9 mouse cellular contexts compared by ENCODE assay signal in genomic region chr7:66107930-66108329, GRCm38 (mm10). TPM values are rescaled to one million over a fixed set of nuclear protein-coding genes. Genes with fewer than 3 reads are reported as not detected.
DNase-seq lines count a peak whose midpoint lies in the region; ATAC-seq lines count a peak whose summit lies in the region.
"Had no signal": no experiment of that assay in that cellular context is flagged by ENCODE, and none has a peak within 500 bp of the region (broad histone marks: within the 10 kb centered on the region; RNA-seq: fewer than 3 reads in every experiment).

No protein-coding gene starts in this region.

- DNase-seq in hindbrain, embryonic 14.5 days (ENCODE audit: low spot score) = no peak
- peak; percentile 35 for DNase-seq in CD4-positive helper T cell, adult 2 months (ENCODE audit: low read depth, low spot score)
- DNase-seq in ZHBTc4 (ENCODE audit: low read depth, low spot score) = peak; percentile 48
- DNase-seq in kidney, postnatal 36 days = peak; percentile 40 to 45
- DNase-seq in urinary bladder, postnatal 4 days (ENCODE audit: low spot score in 2 of 2) = no peak
- no peak for DNase-seq in spleen, postnatal 36 days (ENCODE audit: low spot score in 2 of 2)

- no peaks in the 10 kb centered on the region for H3K27me3 ChIP-seq in hindbrain, embryonic 14.5 days (ENCODE audit: control insufficient read depth, insufficient read depth, low read length)
- peaks cover 10% of the 10 kb centered on the region for H3K27me3 ChIP-seq in hindbrain, embryonic 12.5 days
- H3K27me3 ChIP-seq: limb, embryonic 13.5 days had no signal

- no peak for ATAC-seq in hindbrain, embryonic 14.5 days (ENCODE audit: low FRiP score)
- no peak for ATAC-seq in hindbrain, embryonic 12.5 days (ENCODE audit: low FRiP score)
- ATAC-seq in megakaryocyte-erythroid progenitor cell, adult 5-6 weeks (replicated peaks; ENCODE audit: low FRiP score, low TSS enrichment, poor library complexity, severe bottlenecking) = no peak

- H3K4me3 ChIP-seq in hindbrain, embryonic 14.5 days (replicated peaks; ENCODE audit: low read length) = no peak overlapping the region
- no peak overlapping the region for H3K4me3 ChIP-seq in hindbrain, embryonic 12.5 days

- H3K27ac ChIP-seq in hindbrain, embryonic 14.5 days = no peak overlapping the region
- H3K27ac ChIP-seq in hindbrain, embryonic 12.5 days = no peak overlapping the region

- no peak overlapping the region for H3K9ac ChIP-seq in hindbrain, embryonic 14.5 days
- H3K9ac ChIP-seq in hindbrain, embryonic 12.5 days = no peak overlapping the region

- 0 out of 2 replicates have a peak overlapping the region, but pooled peaks have one; percentile 99 for H3K4me2 ChIP-seq in hindbrain, embryonic 14.5 days (replicated peaks)
- H3K4me2 ChIP-seq in hindbrain, embryonic 12.5 days (replicated peaks) = no peak overlapping the region

- H3K4me1 ChIP-seq in hindbrain, embryonic 14.5 days (replicated peaks; ENCODE audit: control insufficient read depth, insufficient read depth, low read length) = peaks cover 10% of the 10 kb centered on the region
- H3K4me1 ChIP-seq in hindbrain, embryonic 12.5 days = peaks cover 17% of the 10 kb centered on the region

- no peaks in the 10 kb centered on the region for H3K36me3 ChIP-seq in hindbrain, embryonic 14.5 days (replicated peaks; ENCODE audit: control insufficient read depth, insufficient read depth)
- H3K36me3 ChIP-seq in hindbrain, embryonic 12.5 days = no peaks in the 10 kb centered on the region
- H3K36me3 ChIP-seq: limb, embryonic 13.5 days had no signal

- H3K9me3 ChIP-seq in hindbrain, embryonic 14.5 days (ENCODE audit: control insufficient read depth, low read length) = no peaks in the 10 kb centered on the region
- no peaks in the 10 kb centered on the region for H3K9me3 ChIP-seq in hindbrain, embryonic 12.5 days (replicated peaks)
- H3K9me3 ChIP-seq: limb, embryonic 13.5 days had no signal

- 9% methylated on average over 7 of the region's 7 CpGs for WGBS in hindbrain, embryonic 14.5 days
- WGBS in hindbrain, embryonic 12.5 days = 17% methylated on average over 7 of the region's 7 CpGs

RNA-seq across cellular contexts. Expression of gene Chsy1, which starts 1.4 kb away (rescaled TPM):
- 15.7 and 17.2 TPM in 2 replicates for polyA plus RNA-seq in hindbrain, embryonic 14.5 days (2014; fragmentation: Nextera tagmentation; extraction: Ambion mirVana)
- polyA plus RNA-seq in hindbrain, embryonic 12.5 days (2016; fragmentation: Nextera tagmentation; extraction: Ambion mirVana) = 15.6 and 16.1 TPM in 2 replicates
- total RNA-seq in megakaryocyte-erythroid progenitor cell, adult 5-6 weeks (2014; fragmentation: Nextera tagmentation) = 11.4 and 14.8 TPM in 2 replicates
- 14.4 and 26.4 TPM in 2 replicates for total RNA-seq in megakaryocyte-erythroid progenitor cell, adult 5-6 weeks (2017)

RNA-seq across cellular contexts. Expression of gene Selenos, which starts 28.5 kb away (rescaled TPM):
- 80.3 and 88.0 TPM in 2 replicates for polyA plus RNA-seq in hindbrain, embryonic 14.5 days (2014; fragmentation: Nextera tagmentation; extraction: Ambion mirVana)
- polyA plus RNA-seq in hindbrain, embryonic 12.5 days (2016; fragmentation: Nextera tagmentation; extraction: Ambion mirVana) = 82.2 and 83.7 TPM in 2 replicates
- 38.0 and 42.2 TPM in 2 replicates for total RNA-seq in megakaryocyte-erythroid progenitor cell, adult 5-6 weeks (2014; fragmentation: Nextera tagmentation)
- total RNA-seq in megakaryocyte-erythroid progenitor cell, adult 5-6 weeks (2017) = 44.9 and 47.5 TPM in 2 replicates

RNA-seq across cellular contexts. Expression of gene Snrpa1, which starts 49.1 kb away (rescaled TPM):
- polyA plus RNA-seq in hindbrain, embryonic 14.5 days (2014; fragmentation: Nextera tagmentation; extraction: Ambion mirVana) = 119 and 124 TPM in 2 replicates
- polyA plus RNA-seq in hindbrain, embryonic 12.5 days (2016; fragmentation: Nextera tagmentation; extraction: Ambion mirVana) = 174 and 175 TPM in 2 replicates
- 141 and 167 TPM in 2 replicates for total RNA-seq in megakaryocyte-erythroid progenitor cell, adult 5-6 weeks (2014; fragmentation: Nextera tagmentation)
- 151 and 194 TPM in 2 replicates for total RNA-seq in megakaryocyte-erythroid progenitor cell, adult 5-6 weeks (2017)

Comparison
In these comparisons a context has a peak if more than half of its experiments do, and no peak if none do; other contexts are left out.
1. DNase-seq: peak in CD4-positive helper T cell, adult 2 months (single experiment), ZHBTc4 (single experiment) and kidney, postnatal 36 days (2 of 2); none in hindbrain, embryonic 14.5 days (single experiment), urinary bladder, postnatal 4 days (0 of 2) and spleen, postnatal 36 days (0 of 2).